Mouse (Mus musculus) lung, adult 2 months (tissue): ENCODE measurements around the gene Heyl. TPM values are rescaled to one million over a fixed set of nuclear protein-coding genes. Genes with fewer than 3 reads are reported as not detected.
"Not testable (repeated sequence)": the region's sequence is repeated elsewhere in the genome, so short reads cannot be mapped to it uniquely, and the experiment has no call there.

ENCODE experiments used
- DNase-seq: peaks from one replicate; pipeline ENCODE4 v3.0.0; 2022
- H3K4me1 ChIP-seq: fragments of 200-500 bp; 2 replicates; pipeline ENCODE4 v1.6.1; 2011; ENCODE audit warnings: low read length; ENCODE audit not compliant: control insufficient read depth, insufficient read depth
- H3K4me3 ChIP-seq: fragments of 200-500 bp; replicated peaks from 2 replicates; pipeline ENCODE3; 2011; ENCODE audit warnings: low read depth, mild to moderate bottlenecking, control low read depth, low read length; ENCODE audit errors: extremely low read depth
- CTCF ChIP-seq: fragments of 200-500 bp; IDR thresholded peaks from 2 replicates; pipeline ENCODE4 v1.5.1; 2011; ENCODE audit warnings: mild to moderate bottlenecking, low read length, control low read depth; ENCODE audit not compliant: insufficient read depth
- POLR2A ChIP-seq: fragments of 200-500 bp; IDR thresholded peaks from 2 replicates; pipeline ENCODE4 v1.6.1; 2011; ENCODE audit warnings: low read depth, mild to moderate bottlenecking, control low read depth, low read length, borderline replicate concordance; ENCODE audit errors: extremely low read depth
- WGBS: fragments of 180-500 bp; shearing (Covaris S2); methylation state at CpG from one replicate; pipeline ENCODE4 v1.1.7; 2018; 5-methylcytosine and 5-hydroxymethylcytosine counted together
- polyA plus RNA-seq: library from polyadenylated mRNA; depleted of rRNA; stranded (reverse); fragments of >200 nt; gene quantifications from 2 replicates; pipeline ENCODE4 v1.2.3, GENCODE M21; 2012

The Heyl gene
- polyA plus RNA-seq, 1 experiment: 18.0 TPM

DNA sequence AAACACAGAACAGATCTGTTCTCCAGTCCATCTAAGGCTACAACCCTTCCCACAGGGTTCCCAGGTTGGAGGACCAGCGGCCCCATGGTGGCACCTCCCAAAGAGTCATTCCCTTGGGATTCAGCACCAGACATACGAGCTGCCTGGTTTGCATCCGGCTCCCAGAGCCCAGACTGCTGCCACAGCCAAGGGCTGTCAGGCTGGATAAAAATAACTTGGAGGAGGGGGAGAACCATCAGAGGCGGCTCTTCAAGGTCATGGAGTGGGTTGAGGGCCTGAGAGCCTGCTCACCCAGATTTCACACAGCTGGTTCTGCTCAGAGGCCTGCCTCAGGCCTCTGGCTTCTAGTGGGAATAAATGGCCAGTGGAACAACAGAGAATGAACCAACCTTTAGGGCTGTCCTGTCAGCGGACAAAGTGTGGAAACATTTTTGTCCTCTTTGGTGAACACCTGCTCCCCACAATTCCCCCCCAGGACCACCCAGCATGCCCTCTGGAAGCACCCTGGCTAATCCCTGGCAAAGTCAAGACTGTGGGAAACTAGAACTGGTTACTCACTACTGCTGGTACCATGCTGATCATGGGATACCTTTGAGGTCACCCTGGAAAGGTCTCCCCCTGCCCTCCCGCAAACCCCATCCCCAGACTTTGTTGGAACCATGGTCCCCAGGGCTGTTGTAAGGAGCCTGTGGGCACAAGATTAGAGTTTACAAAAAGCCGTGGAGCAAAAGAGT, 14.0 kb downstream of the Heyl start:
- no peak for DNase-seq
- H3K4me1 ChIP-seq: peaks cover 2% of the 10 kb centered on the region; the same call in 1 of the 2 replicates
- TF ChIP-seq POLR2A: no peak
- no peak for TF ChIP-seq CTCF
- WGBS: 38% methylated on average over 7 of the region's 7 CpGs
- H3K4me3 ChIP-seq: no peak overlapping the region

DNA sequence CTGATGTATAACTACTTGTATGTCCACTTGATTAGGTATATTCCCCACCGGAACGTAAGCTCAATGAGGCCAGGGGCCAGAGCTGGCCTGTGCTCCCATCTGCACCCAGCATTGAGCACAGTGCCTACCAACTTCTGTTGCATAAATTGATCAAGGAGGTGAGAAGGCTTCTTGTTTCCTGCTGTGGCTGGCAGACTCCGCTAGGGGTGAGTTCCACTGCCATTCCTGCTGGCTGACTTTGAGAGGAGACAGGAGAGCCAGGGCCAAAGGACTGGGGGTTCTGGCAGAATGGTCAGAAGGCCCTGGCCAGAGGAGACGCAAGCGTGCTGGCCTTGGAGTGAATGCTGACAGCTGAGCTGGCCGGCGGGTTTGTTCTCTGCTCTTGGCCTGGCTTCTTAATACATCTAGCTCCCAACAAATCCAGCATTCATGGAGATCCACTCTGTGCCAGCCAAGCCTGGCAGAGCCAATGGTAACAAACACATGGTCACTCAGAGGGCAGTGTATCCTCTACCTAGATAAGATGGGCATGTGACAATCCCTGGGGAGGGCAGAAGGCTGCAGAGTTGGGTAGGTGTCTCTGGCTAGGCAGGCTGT, 15.7 kb downstream of the Heyl start:
- 48% methylated on average over 7 of the region's 7 CpGs for WGBS
- TF ChIP-seq CTCF (no peak), POLR2A (no peak)

DNA sequence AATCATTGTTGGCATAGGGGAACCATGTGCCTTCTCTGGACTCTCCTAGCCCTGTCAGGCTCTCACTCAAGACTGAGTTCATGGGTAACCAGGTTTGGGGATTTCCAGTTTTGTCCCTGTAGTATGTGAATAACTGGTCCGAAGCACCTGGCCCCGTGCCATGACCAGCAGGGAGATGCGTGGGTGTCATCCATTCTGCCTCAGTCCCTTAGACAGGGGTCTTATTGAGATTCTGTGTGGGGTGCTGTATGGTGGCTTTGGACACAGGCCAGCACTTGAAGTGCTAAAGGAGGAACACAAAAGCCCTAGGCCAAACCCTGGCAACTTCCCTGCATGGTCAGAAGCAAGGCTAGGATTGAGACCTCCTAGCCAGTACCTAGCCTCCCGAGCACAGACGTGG, 18.9 kb downstream of the Heyl start:
- Histone ChIP-seq H3K4me3 (no peak overlapping the region), H3K4me1 (peaks cover 2% of the 10 kb centered on the region; the same call in 1 of the 2 replicates)
- no peak for DNase-seq
- TF ChIP-seq CTCF: no peak
- TF ChIP-seq POLR2A: no peak
- 69% methylated on average over 5 of the region's 5 CpGs for WGBS

More for the DNA sequence above, 15.7 kb downstream of the Heyl start:
- no peak overlapping the region for H3K4me3 ChIP-seq
- no peak for DNase-seq
- peaks cover 2% of the 10 kb centered on the region; the same call in 1 of the 2 replicates for H3K4me1 ChIP-seq

DNA sequence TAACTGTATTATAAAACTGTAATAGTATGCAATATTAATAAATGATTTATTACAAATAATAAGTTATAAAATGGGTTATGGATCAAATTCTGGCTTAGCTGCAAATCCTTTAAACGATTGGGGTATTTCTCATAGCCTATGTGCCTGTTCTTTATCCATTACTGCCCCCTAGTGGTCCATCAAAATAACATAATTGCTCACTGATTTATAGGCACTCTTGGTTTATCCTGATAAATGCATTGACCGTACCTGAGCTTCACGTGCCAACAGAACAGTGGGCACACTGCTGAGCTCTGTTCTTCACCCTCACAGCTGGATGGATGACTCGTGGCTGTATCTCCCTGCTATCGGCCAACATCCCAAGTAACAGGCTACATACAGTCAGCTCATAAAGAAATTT, 21.3 kb downstream of the Heyl start:
- peaks cover 2% of the 10 kb centered on the region; the same call in 1 of the 2 replicates for H3K4me1 ChIP-seq
- no peak for DNase-seq
- TF ChIP-seq POLR2A (no peak), CTCF (peak; percentile 39; the same call in 1 of the 2 replicates)
- 14% methylated on average over 5 of the region's 5 CpGs for WGBS
- H3K4me3 ChIP-seq: no peak overlapping the region

GRCm38 (mm10) chr4:123260071-123260746, 26.9 kb downstream of the Heyl start:
- no peak overlapping the region for H3K4me3 ChIP-seq
- TF ChIP-seq CTCF (no peak), POLR2A (no peak)

GRCm38 (mm10) chr4:123261721-123262401, 28.5 kb downstream of the Heyl start, which contains the start of gene Pabpc4:
Pabpc4 (plus strand) TSS chr4:123262351.
- TF ChIP-seq CTCF (no peak), POLR2A (no peak)
- Histone ChIP-seq H3K4me1 (no peaks in the 10 kb centered on the region), H3K4me3 (no peak within 1 kb of the TSS)
- DNase-seq: no peak
- WGBS: 55% methylated on average over 5 of the region's 5 CpGs

More at GRCm38 (mm10) chr4:123260071-123260746, 26.9 kb downstream of the Heyl start:
- no peak for DNase-seq
- no peaks in the 10 kb centered on the region for H3K4me1 ChIP-seq
- 29% methylated on average over 8 of the region's 8 CpGs for WGBS

DNA sequence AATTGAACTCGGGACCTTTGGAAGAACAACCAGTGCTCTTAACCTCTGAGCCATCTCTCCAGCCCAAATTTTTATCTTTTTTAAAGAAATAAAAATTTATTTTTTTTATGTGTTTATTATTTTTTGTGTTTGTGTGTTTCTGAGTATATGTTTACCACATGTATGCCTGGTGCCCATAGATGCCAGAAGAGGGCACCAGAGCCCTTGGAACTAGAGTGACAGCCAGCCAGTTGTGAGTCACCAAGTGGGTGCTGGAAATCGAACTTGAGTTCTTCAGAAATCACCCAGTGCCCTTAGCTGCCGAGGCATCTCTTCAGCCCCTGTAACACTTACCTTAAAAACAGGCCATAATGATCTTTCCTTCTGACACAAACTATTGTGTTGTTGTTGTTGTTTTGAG, 37.7 kb downstream of the Heyl start:
- H3K4me1 ChIP-seq: no peaks in the 10 kb centered on the region
- TF ChIP-seq CTCF (no peak), POLR2A (no peak)
- DNase-seq: no peak
- 92% methylated on average over 3 of the region's 3 CpGs for WGBS
- H3K4me3 ChIP-seq: no peak overlapping the region

- 55% methylated on average over 3 of the region's 3 CpGs for WGBS
- 0 out of 2 replicates have a peak, but pooled peaks cover 3% of the 10 kb centered on the region for H3K4me1 ChIP-seq
- no peak overlapping the region for H3K4me3 ChIP-seq
- no peak for TF ChIP-seq CTCF
- no peak for TF ChIP-seq POLR2A
- DNase-seq: no peak
These were observed 46.8 kb downstream of the Heyl start for GRCm38 (mm10) chr4:123280117-123280516.

DNA sequence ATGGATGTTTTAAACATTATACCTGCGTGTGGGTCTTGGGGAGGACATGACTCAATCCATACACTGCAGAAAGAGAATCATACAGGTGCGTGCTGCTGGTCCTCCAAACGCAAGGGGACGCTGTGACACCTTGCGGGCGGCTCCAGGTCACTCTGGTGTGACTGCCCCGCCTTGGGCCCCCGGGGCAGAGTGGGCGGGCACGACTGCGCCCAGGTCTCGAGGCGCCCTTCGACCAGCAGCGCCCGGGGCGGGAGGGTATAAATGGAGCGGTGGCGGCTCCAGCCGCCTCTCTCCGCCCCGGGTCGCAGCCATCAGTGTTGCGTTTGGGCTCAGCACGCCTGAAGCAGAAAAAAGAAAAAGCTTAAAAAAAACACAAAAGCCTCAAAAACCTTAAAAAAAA, 49.1 kb downstream of the Heyl start:
- peak; percentile 85 for DNase-seq
- WGBS: under 1% methylated on average over 25 of the region's 25 CpGs
- TF ChIP-seq POLR2A (peak; percentile 50; the same call in 1 of the 2 replicates), CTCF (peak; percentile 67)
- Histone ChIP-seq H3K4me3 (peak overlapping the region; percentile 58), H3K4me1 (0 out of 2 replicates have a peak, but pooled peaks cover 3% of the 10 kb centered on the region)

- under 1% methylated on average over 48 of the region's 55 CpGs for WGBS
- peak overlapping the region; percentile 58 for H3K4me3 ChIP-seq
- DNase-seq: peak; percentile 30
- H3K4me1 ChIP-seq: not testable (repeated sequence)
These were observed 49.7 kb downstream of the Heyl start for GRCm38 (mm10) chr4:123282915-123283674.

DNA sequence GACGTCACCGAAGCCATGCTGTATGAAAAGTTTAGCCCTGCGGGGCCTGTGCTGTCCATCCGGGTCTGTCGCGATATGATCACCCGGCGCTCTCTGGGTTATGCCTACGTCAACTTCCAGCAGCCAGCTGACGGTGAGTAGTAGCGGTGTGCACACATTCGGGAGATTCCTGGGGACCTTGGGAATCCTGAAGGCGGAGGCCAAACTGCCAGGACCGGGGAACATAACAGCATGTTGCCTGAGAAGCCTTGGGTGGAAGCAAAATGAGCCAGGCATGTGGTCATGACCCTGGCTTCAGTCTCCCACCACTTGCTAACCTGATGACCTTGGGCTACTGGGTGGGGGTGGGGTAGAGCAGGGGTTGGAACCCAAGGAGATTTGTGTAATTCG, 50.3 kb downstream of the Heyl start:
- peak; percentile 25 for DNase-seq
- not testable (repeated sequence) for H3K4me1 ChIP-seq
- 1% methylated on average over 15 of the region's 15 CpGs for WGBS

More for the DNA sequence above, 50.3 kb downstream of the Heyl start:
- peak overlapping the region; percentile 63 for H3K4me3 ChIP-seq
